Mouse (Mus musculus): ENCODE measurements around the gene Btbd35f24.
"Not testable (repeated sequence)": the region's sequence is repeated elsewhere in the genome, so short reads cannot be mapped to it uniquely, and the experiment has no call there.

The Btbd35f24 gene

GRCm38 (mm10) chrX:3195727-3196126 lies at the start of gene Btbd35f24:
TSS of gene Btbd35f24 (minus strand) at chrX:3195827.
- not testable (repeated sequence) for DNase-seq
